Mouse (Mus musculus) neutrophil, adult 59 days (primary cell): ENCODE measurements around the gene Cyp4f17. TPM values are rescaled to one million over a fixed set of nuclear protein-coding genes. Genes with fewer than 3 reads are reported as not detected.

Experiments used
- total RNA-seq, 2 experiments: library from RNA; stranded (reverse); gene quantifications; 1 replicate in 1 of 2; 2 replicates in 1 of 2; pipeline ENCODE4 v1.2.4; 2023

The Cyp4f17 gene
- total RNA-seq: under 1 TPM; 0.22 to 0.37 TPM

DNA sequence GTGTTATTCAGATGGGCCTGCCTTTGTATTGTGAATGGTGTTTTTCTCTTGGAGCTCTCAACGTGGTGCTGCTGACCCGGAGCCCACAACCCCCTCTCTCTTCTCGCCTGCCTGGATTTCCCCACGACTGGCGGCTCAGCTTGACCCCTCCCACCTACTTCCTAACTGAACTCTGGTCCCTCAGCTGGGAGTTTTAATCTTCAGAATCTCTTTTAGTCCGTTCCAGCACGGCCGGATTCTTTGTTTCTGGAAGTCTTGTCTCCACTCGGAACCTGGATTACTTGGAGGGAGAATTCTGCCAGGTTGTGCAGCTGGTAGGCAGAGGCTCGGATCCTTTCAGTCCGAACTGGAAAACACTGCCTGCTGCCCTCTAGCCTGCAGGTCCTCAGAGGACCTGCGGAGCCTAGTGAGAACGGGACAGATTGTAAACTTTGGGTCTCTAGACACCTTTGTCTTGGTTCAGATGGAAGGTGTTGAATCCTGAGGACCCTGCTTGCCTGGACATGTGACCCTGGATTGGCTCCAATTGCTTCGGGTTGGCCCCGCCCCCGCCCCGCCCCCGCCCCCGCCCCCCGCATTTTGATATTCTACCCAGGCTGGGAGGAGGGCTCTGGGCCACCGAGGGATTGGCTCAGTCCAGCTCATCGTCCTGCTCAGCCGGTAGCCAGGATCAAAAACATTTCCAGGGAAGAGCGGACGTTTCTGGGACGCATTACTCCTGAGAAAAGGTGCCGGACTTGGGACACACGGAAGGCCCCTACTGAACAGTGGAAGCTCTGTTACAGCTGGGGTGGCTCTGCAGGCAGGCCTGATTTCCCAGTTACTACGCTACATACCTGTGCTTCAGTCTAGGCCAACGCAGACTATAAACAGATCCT, at the start of gene Cyp4f17:
TSS of gene Cyp4f17 (plus strand) at position 200 of the 878 bp plus-strand sequence.

GRCm38 (mm10) chr17:32536051-32536866, 30.4 kb downstream of the Cyp4f17 start, which contains the start of gene Cyp4f16:
TSS of gene Cyp4f16 (plus strand) at chr17:32536558.

Other genes with a start within 250 kb of the Cyp4f17 start
- gene Brd4, start 221.3 kb upstream of the Cyp4f17 start, total RNA-seq: 100 to 1,000 TPM; 201 to 207 TPM
- 10 to 100 TPM; 72.8 to 82.1 TPM for gene Akap8, start 184.8 kb upstream of the Cyp4f17 start, total RNA-seq
- 10 to 100 TPM; 55.8 to 57.7 TPM for gene Akap8l, start 155.4 kb upstream of the Cyp4f17 start, total RNA-seq
- 10 to 100 TPM; 14.5 to 19.3 TPM for gene Wiz, start 116.6 kb upstream of the Cyp4f17 start, total RNA-seq
- 10 to 100 TPM; 37.1 to 48.3 TPM for gene Rasal3, start 102.5 kb upstream of the Cyp4f17 start, total RNA-seq
- under 1 TPM; 0.31 to 0.57 TPM for gene Pglyrp2, start 81.9 kb upstream of the Cyp4f17 start, total RNA-seq
- not detected for gene Cyp4f39, start 53.3 kb upstream of the Cyp4f17 start, total RNA-seq
- gene Cyp4f16, start 30.5 kb downstream of the Cyp4f17 start, total RNA-seq: 10 to 100 TPM; 12.5 to 19.6 TPM
- under 1 TPM; 0.82 to 0.97 TPM for gene Cyp4f37, start 115.3 kb downstream of the Cyp4f17 start, total RNA-seq
- gene Cyp4f40, start 152.8 kb downstream of the Cyp4f17 start, total RNA-seq: not detected
- gene Cyp4f15, start 179.6 kb downstream of the Cyp4f17 start, total RNA-seq: not detected